Mouse (Mus musculus): ENCODE results near the gene Cep78. TPM values are rescaled to one million over a fixed set of nuclear protein-coding genes. Genes with fewer than 3 reads are reported as not detected.

Cep78 gene
- total RNA-seq, 1 experiment, result 19.5 TPM

DNA sequence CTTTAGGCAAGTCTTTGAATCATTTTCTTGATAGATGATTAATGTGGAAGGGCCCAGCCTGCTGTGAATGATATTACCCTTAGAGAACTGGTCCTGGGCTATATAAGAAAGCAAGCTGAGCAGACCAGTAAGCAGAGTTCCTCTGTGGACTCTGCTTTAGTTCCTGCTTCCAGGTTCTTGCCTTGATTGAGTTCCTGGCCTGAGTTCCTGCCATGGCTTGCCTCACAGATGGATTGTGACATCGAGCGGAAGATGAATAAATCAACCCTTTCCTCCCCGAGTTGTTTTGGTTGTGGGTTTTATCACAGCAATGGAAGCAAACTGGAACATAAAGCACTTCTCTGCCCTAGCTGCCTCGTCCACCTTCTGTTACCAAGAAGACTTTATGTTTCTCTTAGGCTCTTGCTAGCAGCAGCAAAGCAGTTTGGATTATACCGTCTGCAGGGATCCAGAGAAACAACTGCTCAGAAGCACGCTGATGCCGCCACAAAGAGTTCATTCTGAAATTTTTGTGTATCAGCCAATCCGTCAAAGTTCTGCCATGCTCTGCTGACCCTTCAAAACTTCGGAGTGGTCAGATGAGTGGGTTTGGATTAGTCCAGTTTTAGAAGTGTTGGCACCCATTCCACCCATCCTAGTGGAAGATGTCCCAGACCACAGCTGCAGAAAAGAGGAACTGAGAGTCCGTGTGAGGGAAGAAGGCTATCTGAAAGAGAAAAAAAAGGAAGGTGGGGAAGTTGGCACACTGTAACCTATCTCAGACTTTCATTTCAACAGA is 30.6 kb upstream of the Cep78 start:
- no peaks in the 10 kb centered on the region for H3K4me1 ChIP-seq (ENCODE audit: control insufficient read depth in 2 of 2, insufficient read depth in 2 of 2, low read length in 2 of 2, poor library complexity in 1 of 2)
- in situ Hi-C loops (cut with MboI; ENCODE audit: low sequenced_read_pairs in 2 of 2, unreplicated experiment in 2 of 2), result no loop called here
- H3K4me3 ChIP-seq (ENCODE audit: insufficient read depth in 1 of 2, low read depth in 1 of 2, low read length in 2 of 2, poor library complexity in 1 of 2, severe bottlenecking in 1 of 2), result no peak overlapping the region
- no peaks in the 10 kb centered on the region for H3K36me3 ChIP-seq (ENCODE audit: control insufficient read depth, insufficient read depth, low read length, poor library complexity, severe bottlenecking)
- H3K9ac ChIP-seq (ENCODE audit: insufficient read depth, low read depth, low read length, poor library complexity, severe bottlenecking), result no peak overlapping the region
- no peak for DNase-seq (ENCODE audit: low read depth, low spot score)
- TF ChIP-seq ZNF384 (IDR thresholded peaks at IDR 0.05; ENCODE audit: low read depth, low read length), result no peak
- TF ChIP-seq ZC3H11A (IDR thresholded peaks at IDR 0.05; ENCODE audit: borderline replicate concordance, low read depth, low read length), result no peak
- TF ChIP-seq CHD2 (IDR thresholded peaks at IDR 0.05; ENCODE audit: low read depth, low read length), result no peak
- no peak for TF ChIP-seq MAFK (IDR thresholded peaks at IDR 0.05; ENCODE audit: insufficient read depth, low read depth, low read length)
- TF ChIP-seq HCFC1 (IDR thresholded peaks at IDR 0.05; ENCODE audit: borderline replicate concordance, insufficient read depth, low read length), result no peak
- H3K27ac ChIP-seq (ENCODE audit: insufficient read depth, low read depth, low read length, poor library complexity, severe bottlenecking), result no peak overlapping the region
- H3K9me3 ChIP-seq (ENCODE audit: control insufficient read depth, insufficient read depth, low read depth, low read length), result no peaks in the 10 kb centered on the region

DNA sequence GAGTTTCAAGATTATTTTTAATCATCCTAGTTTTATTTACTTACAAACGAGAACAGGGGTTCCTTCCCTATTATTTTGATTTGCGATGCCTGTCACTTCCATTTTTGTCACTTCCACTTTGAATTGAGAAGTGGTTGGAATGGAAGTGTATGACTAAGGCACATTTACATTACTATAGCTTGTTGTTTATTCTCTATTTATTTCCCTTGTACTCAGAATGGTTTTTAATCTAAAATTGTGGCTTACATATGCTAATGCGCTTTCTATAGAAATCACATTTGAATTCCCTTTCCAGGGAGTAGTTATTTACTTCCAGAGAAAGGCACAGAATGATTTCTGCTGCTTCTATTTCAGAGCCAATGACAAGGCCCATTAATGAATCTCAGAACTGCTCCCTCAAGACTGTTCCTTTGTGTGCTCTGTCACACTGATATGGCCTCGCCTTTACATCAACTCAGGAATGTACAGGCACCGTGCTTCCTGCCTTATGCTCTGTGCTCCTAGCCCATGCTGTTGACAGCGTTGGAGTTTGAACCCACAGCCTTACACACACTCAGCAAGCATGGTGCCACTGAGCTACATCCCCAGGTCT is 25.1 kb upstream of the Cep78 start:
- Histone ChIP-seq H3K9ac (ENCODE audit: insufficient read depth, low read depth, low read length, poor library complexity, severe bottlenecking) (no peak overlapping the region), H3K27ac (ENCODE audit: insufficient read depth, low read depth, low read length, poor library complexity, severe bottlenecking) (no peak overlapping the region), H3K4me3 (ENCODE audit: insufficient read depth in 1 of 2, low read depth in 1 of 2, low read length in 2 of 2, poor library complexity in 1 of 2, severe bottlenecking in 1 of 2) (no peak overlapping the region), H3K36me3 (ENCODE audit: control insufficient read depth, insufficient read depth, low read length, poor library complexity, severe bottlenecking) (no peaks in the 10 kb centered on the region), H3K4me1 (ENCODE audit: control insufficient read depth in 2 of 2, insufficient read depth in 2 of 2, low read length in 2 of 2, poor library complexity in 1 of 2) (no peaks in the 10 kb centered on the region), H3K9me3 (ENCODE audit: control insufficient read depth, insufficient read depth, low read depth, low read length) (no peaks in the 10 kb centered on the region)
- TF ChIP-seq ZNF384 (IDR thresholded peaks at IDR 0.05; ENCODE audit: low read depth, low read length) (no peak), CHD2 (IDR thresholded peaks at IDR 0.05; ENCODE audit: low read depth, low read length) (no peak), HCFC1 (IDR thresholded peaks at IDR 0.05; ENCODE audit: borderline replicate concordance, insufficient read depth, low read length) (no peak), MAFK (IDR thresholded peaks at IDR 0.05; ENCODE audit: insufficient read depth, low read depth, low read length) (no peak), ZC3H11A (IDR thresholded peaks at IDR 0.05; ENCODE audit: borderline replicate concordance, low read depth, low read length) (no peak)
- DNase-seq (ENCODE audit: low read depth, low spot score), result no peak
- in situ Hi-C loops (cut with MboI; ENCODE audit: low sequenced_read_pairs in 2 of 2, unreplicated experiment in 2 of 2), result no loop called here

- in situ Hi-C loops (cut with MboI; ENCODE audit: low sequenced_read_pairs in 2 of 2, unreplicated experiment in 2 of 2), result no loop called here
Observed at GRCm38 (mm10) chr19:16009111-16009510, 24.3 kb upstream of the Cep78 start.

DNA sequence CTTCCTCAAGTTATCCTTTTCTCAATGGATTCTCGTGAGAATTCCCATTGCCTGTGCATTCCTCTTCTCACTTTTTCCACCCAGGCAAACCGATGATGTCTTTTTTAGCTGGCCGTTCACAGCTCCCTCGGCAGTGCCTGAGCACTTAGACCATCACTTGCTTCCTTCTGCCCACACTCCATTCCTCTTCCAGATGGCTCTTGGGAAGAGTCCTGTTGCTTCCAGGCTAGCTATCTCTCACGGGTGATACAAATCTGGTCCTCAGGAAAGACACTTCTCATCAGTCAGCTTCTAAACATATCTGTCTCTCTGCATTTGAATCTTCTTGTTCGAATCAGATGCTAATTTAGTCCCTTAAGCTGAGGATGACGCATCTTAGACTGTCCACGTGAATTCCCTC is 22.3 kb upstream of the Cep78 start:
- no peak for DNase-seq (ENCODE audit: low read depth, low spot score)
- Histone ChIP-seq H3K9ac (ENCODE audit: insufficient read depth, low read depth, low read length, poor library complexity, severe bottlenecking) (no peak overlapping the region), H3K36me3 (ENCODE audit: control insufficient read depth, insufficient read depth, low read length, poor library complexity, severe bottlenecking) (no peaks in the 10 kb centered on the region), H3K9me3 (ENCODE audit: control insufficient read depth, insufficient read depth, low read depth, low read length) (no peaks in the 10 kb centered on the region), H3K4me3 (ENCODE audit: insufficient read depth in 1 of 2, low read depth in 1 of 2, low read length in 2 of 2, poor library complexity in 1 of 2, severe bottlenecking in 1 of 2) (no peak overlapping the region), H3K4me1 (ENCODE audit: control insufficient read depth in 2 of 2, insufficient read depth in 2 of 2, low read length in 2 of 2, poor library complexity in 1 of 2) (no peaks in the 10 kb centered on the region), H3K27ac (ENCODE audit: insufficient read depth, low read depth, low read length, poor library complexity, severe bottlenecking) (no peak overlapping the region)
- TF ChIP-seq ZC3H11A (IDR thresholded peaks at IDR 0.05; ENCODE audit: borderline replicate concordance, low read depth, low read length) (no peak), CHD2 (IDR thresholded peaks at IDR 0.05; ENCODE audit: low read depth, low read length) (no peak), MAFK (IDR thresholded peaks at IDR 0.05; ENCODE audit: insufficient read depth, low read depth, low read length) (no peak), ZNF384 (IDR thresholded peaks at IDR 0.05; ENCODE audit: low read depth, low read length) (no peak), HCFC1 (IDR thresholded peaks at IDR 0.05; ENCODE audit: borderline replicate concordance, insufficient read depth, low read length) (no peak)
- in situ Hi-C loops (cut with MboI; ENCODE audit: low sequenced_read_pairs in 2 of 2, unreplicated experiment in 2 of 2), result no loop called here

More at GRCm38 (mm10) chr19:16009111-16009510, 24.3 kb upstream of the Cep78 start:
- no peak overlapping the region for H3K9ac ChIP-seq (ENCODE audit: insufficient read depth, low read depth, low read length, poor library complexity, severe bottlenecking)
- H3K4me1 ChIP-seq (ENCODE audit: control insufficient read depth in 2 of 2, insufficient read depth in 2 of 2, low read length in 2 of 2, poor library complexity in 1 of 2), result no peaks in the 10 kb centered on the region
- no peaks in the 10 kb centered on the region for H3K36me3 ChIP-seq (ENCODE audit: control insufficient read depth, insufficient read depth, low read length, poor library complexity, severe bottlenecking)
- no peak for DNase-seq (ENCODE audit: low read depth, low spot score)
- H3K4me3 ChIP-seq (ENCODE audit: insufficient read depth in 1 of 2, low read depth in 1 of 2, low read length in 2 of 2, poor library complexity in 1 of 2, severe bottlenecking in 1 of 2), result no peak overlapping the region
- H3K27ac ChIP-seq (ENCODE audit: insufficient read depth, low read depth, low read length, poor library complexity, severe bottlenecking), result no peak overlapping the region
- no peak for TF ChIP-seq HCFC1 (IDR thresholded peaks at IDR 0.05; ENCODE audit: borderline replicate concordance, insufficient read depth, low read length)
- no peak for TF ChIP-seq MAFK (IDR thresholded peaks at IDR 0.05; ENCODE audit: insufficient read depth, low read depth, low read length)
- no peak for TF ChIP-seq ZNF384 (IDR thresholded peaks at IDR 0.05; ENCODE audit: low read depth, low read length)
- no peak for TF ChIP-seq ZC3H11A (IDR thresholded peaks at IDR 0.05; ENCODE audit: borderline replicate concordance, low read depth, low read length)
- no peak for TF ChIP-seq CHD2 (IDR thresholded peaks at IDR 0.05; ENCODE audit: low read depth, low read length)
- H3K9me3 ChIP-seq (ENCODE audit: control insufficient read depth, insufficient read depth, low read depth, low read length), result no peaks in the 10 kb centered on the region
